Mouse (Mus musculus) kidney, adult 2 months (tissue): Measurements from ENCODE around the gene Rapgef4. TPM values are rescaled to one million over a fixed set of nuclear protein-coding genes. Genes with fewer than 3 reads are reported as not detected.

Experiments used
- DNase-seq: peaks from one replicate; pipeline ENCODE4 v3.0.0; 2021
- H3K27ac ChIP-seq: fragments of 200-500 bp; 2 replicates; pipeline ENCODE4 v1.5.1; 2012; ENCODE audit warnings: low read depth, low read length, control low read depth, inconsistent platforms; ENCODE audit not compliant: insufficient read depth
- H3K27me3 ChIP-seq: fragments of 200-500 bp; replicated peaks from 2 replicates; pipeline ENCODE4 v1.6.1; 2012; ENCODE audit warnings: mild to moderate bottlenecking, moderate library complexity, low read length, inconsistent platforms; ENCODE audit not compliant: control insufficient read depth, insufficient read depth
- H3K36me3 ChIP-seq: fragments of 200-500 bp; 2 replicates; pipeline ENCODE4 v1.6.1; 2012; ENCODE audit warnings: mild to moderate bottlenecking, moderate library complexity, low read length, inconsistent platforms; ENCODE audit not compliant: control insufficient read depth, insufficient read depth
- H3K4me1 ChIP-seq: fragments of 200-500 bp; 2 replicates; pipeline ENCODE4 v1.6.1; 2011; ENCODE audit warnings: low read length; ENCODE audit not compliant: control insufficient read depth, insufficient read depth
- H3K4me3 ChIP-seq: fragments of 200-500 bp; 2 replicates; pipeline ENCODE4 v1.5.1; 2011; ENCODE audit warnings: mild to moderate bottlenecking, low read depth, low read length, control low read depth; ENCODE audit not compliant: insufficient read depth
- CTCF ChIP-seq: fragments of 200-500 bp; conservative IDR thresholded peaks from 2 replicates; pipeline ENCODE4 v1.5.1; 2011; ENCODE audit warnings: low read depth, mild to moderate bottlenecking, control low read depth, low read length, moderate library complexity, mixed read lengths; ENCODE audit not compliant: insufficient read depth, insufficient read length
- POLR2A ChIP-seq: fragments of 200-500 bp; IDR thresholded peaks from one replicate; pipeline ENCODE4 v1.6.1; 2011; ENCODE audit warnings: low read depth, low read length, control low read depth
- WGBS: fragments of 180-500 bp; shearing (Covaris S2); methylation state at CpG from one replicate; pipeline ENCODE4 v1.1.7; 2018; 5-methylcytosine and 5-hydroxymethylcytosine counted together
- polyA plus RNA-seq: library from polyadenylated mRNA; depleted of rRNA; stranded (reverse); fragments of >200 nt; gene quantifications from 2 replicates; pipeline ENCODE4 v1.2.3, GENCODE M21; 2012

The Rapgef4 gene
- polyA plus RNA-seq, 1 experiment = 6.2 TPM

DNA sequence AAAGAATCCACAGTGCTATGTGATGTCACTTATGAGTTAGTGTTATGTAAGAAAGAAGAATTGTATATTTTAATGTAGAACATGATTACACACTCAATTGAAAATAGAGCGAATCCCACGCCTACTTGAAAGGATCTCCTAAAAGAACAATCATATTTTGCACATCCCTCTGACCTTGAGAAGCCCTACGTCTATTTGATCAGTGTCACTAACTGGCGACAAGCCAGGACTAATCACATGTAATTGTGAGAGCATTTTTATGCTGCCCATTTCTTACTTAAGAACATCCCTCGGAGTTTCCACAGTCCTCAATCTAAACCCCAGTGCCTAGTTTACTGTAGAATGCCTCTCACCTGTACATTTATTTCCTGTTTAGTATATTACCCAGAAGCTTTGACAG is 177.0 kb downstream of the Rapgef4 start:
- Histone ChIP-seq H3K36me3 (no peaks in the 10 kb centered on the region), H3K27ac (no peak overlapping the region), H3K4me3 (no peak overlapping the region), H3K27me3 (no peaks in the 10 kb centered on the region), H3K4me1 (0 out of 2 replicates have a peak, but pooled peaks cover 4% of the 10 kb centered on the region)
- 79% methylated on average over 5 of the region's 5 CpGs for WGBS
- no peak for DNase-seq
- TF ChIP-seq CTCF (no peak), POLR2A (no peak)

- H3K4me1 ChIP-seq = 0 out of 2 replicates have a peak, but pooled peaks cover 4% of the 10 kb centered on the region
- no peak overlapping the region for H3K4me3 ChIP-seq
- DNase-seq = no peak
- H3K27ac ChIP-seq = no peak overlapping the region
- H3K27me3 ChIP-seq = no peaks in the 10 kb centered on the region
- no peak for TF ChIP-seq POLR2A
- TF ChIP-seq CTCF = no peak
- WGBS = 87% methylated on average over 10 of the region's 10 CpGs
- H3K36me3 ChIP-seq = no peaks in the 10 kb centered on the region
Observed at GRCm38 (mm10) chr2:72158691-72159225, 177.7 kb downstream of the Rapgef4 start.

DNA sequence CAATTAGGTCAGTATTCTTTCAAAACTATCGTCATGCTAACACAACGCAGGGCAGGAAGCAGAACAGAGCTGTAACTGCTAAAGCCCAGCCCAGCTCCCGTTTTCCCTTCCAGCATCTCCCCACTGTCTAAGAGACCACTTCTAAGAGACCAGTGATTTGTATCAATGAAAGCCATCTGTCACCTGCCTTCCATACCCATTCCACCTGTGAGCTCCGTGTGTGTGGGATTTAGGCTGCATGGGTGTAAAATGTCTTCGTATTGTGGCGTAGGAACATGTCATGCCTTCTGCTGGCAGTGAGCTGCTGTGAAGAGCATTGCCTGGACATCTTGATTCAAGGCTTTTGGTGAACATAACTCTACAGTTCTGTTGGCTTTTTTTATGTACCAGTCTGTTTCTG is 178.2 kb downstream of the Rapgef4 start:
- no peak for DNase-seq
- H3K27ac ChIP-seq = no peak overlapping the region

DNA sequence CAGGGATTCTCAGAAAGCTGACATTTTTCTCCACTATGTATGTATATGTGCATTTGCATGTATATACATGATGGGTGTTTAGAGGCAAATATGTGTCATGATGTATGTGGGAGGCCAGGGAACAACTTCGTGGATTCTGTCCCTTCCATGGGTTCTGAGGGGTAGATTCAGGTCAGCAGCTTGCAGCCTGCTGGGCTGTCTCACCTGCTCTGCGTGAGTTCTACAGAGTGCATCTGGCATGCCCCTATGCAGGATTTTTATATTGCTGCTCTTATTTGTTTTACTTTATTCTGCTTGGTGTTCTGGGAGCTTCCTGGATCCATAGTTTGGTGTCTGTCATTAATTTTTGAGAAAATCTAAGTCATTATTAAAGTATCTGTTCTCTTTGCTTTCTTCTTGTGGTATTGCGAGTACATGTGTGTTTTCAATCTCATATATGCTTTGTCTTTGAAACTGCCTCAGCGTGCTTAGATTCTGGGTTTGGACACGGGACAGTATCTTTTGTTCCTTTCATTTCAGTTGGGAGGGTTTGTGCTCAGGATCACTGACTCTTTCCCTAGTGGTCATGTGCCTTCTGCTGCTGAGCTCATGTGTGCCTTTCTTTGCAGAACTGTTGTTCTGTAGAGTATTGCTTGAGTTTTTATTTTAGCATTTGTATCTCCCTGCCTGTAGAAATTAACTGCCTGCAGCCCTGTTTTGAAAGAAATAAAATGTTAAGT is 184.3 kb downstream of the Rapgef4 start:
- no peaks in the 10 kb centered on the region for H3K4me1 ChIP-seq
- no peak overlapping the region for H3K4me3 ChIP-seq
- TF ChIP-seq POLR2A (no peak), CTCF (no peak)
- no peak overlapping the region for H3K27ac ChIP-seq
- H3K36me3 ChIP-seq = no peaks in the 10 kb centered on the region
- no peaks in the 10 kb centered on the region for H3K27me3 ChIP-seq
- no peak for DNase-seq
- 86% methylated on average over 5 of the region's 5 CpGs for WGBS

More for the DNA sequence above, 178.2 kb downstream of the Rapgef4 start:
- Histone ChIP-seq H3K27me3 (no peaks in the 10 kb centered on the region), H3K36me3 (no peaks in the 10 kb centered on the region), H3K4me1 (0 out of 2 replicates have a peak, but pooled peaks cover 4% of the 10 kb centered on the region), H3K4me3 (no peak overlapping the region)
- WGBS = 75% methylated on average over 6 of the region's 6 CpGs
- TF ChIP-seq POLR2A = no peak
- TF ChIP-seq CTCF = no peak

DNA sequence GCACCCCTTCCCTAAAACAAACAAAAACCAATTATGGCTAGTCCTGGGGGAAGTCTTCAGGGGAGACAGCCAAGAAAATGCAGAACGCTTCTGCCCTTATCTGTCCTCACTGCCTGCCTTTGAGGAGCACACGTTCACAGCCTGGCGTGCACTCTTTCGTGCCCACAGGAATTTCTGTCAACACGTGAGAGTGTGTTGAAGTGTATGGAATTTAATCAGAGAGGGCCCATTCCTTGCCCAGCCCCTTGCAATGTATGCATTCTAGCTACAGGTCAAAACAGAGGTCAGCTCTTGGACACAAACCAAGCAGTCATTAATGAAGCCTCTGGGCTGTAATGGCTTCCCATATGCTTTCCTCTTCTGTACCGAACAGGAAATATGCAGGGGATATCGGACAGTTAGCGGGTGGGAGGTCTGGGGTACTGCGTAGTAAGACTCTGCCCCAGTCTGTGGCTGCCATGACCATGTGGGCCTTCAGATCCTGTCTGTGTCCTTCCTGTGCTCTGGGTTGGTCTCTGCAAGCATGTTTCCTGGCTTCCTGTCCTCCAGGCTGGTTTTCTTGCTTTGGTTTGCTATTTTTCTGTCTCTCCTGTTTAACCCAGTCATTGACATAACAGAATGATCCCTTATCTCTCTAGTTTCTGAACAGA is 188.5 kb downstream of the Rapgef4 start:
- H3K4me1 ChIP-seq = no peaks in the 10 kb centered on the region

GRCm38 (mm10) chr2:72170546-72170945 is 189.5 kb downstream of the Rapgef4 start:
- TF ChIP-seq POLR2A (no peak), CTCF (no peak)
- Histone ChIP-seq H3K4me1 (no peaks in the 10 kb centered on the region), H3K36me3 (no peaks in the 10 kb centered on the region), H3K4me3 (no peak overlapping the region), H3K27me3 (no peaks in the 10 kb centered on the region), H3K27ac (no peak overlapping the region)
- WGBS = 51% methylated on average over 8 of the region's 8 CpGs
- no peak for DNase-seq

More for the DNA sequence above, 188.5 kb downstream of the Rapgef4 start:
- Histone ChIP-seq H3K4me3 (no peak overlapping the region), H3K27ac (no peak overlapping the region), H3K27me3 (no peaks in the 10 kb centered on the region), H3K36me3 (no peaks in the 10 kb centered on the region)
- no peak for DNase-seq
- TF ChIP-seq CTCF = no peak
- no peak for TF ChIP-seq POLR2A
- 65% methylated on average over 9 of the region's 9 CpGs for WGBS

- H3K4me3 ChIP-seq = no peak overlapping the region
- TF ChIP-seq POLR2A (no peak), CTCF (no peak)
- H3K27me3 ChIP-seq = no peaks in the 10 kb centered on the region
- H3K27ac ChIP-seq = no peak overlapping the region
- no peak for DNase-seq
- 78% methylated on average over 5 of the region's 5 CpGs for WGBS
- no peaks in the 10 kb centered on the region for H3K4me1 ChIP-seq
- H3K36me3 ChIP-seq = no peaks in the 10 kb centered on the region
Observed at GRCm38 (mm10) chr2:72171204-72171603, 190.2 kb downstream of the Rapgef4 start.
